Comparison of ENCODE assay signal across 8 mouse cellular contexts in the genomic region with DNA sequence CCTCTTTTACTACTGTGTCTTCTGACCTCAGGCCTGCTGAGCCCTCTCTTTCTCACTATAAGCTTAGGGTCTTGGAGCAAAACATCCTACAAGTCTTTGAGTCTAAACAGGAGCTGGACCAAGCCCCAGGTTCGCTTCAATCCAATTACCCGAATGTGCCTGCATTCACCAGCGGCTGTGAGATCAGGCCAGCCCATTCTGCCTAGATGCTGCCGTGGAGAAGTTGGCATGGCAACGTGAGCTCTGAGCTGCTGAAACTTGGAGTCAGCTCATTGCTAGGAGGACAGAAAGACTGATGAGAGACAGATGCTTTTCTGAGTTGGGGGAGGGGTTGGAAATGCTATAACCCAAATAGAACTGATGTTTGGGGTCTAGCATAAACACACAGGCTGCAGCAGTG.
DNase-seq lines count a peak whose midpoint lies in the region; ATAC-seq lines count a peak whose summit lies in the region.
"Had no signal": no experiment of that assay in that cellular context is flagged by ENCODE, and none has a peak within 500 bp of the region (broad histone marks: within the 10 kb centered on the region; RNA-seq: fewer than 3 reads in every experiment).

No protein-coding gene starts in this region.

- H3K4me1 ChIP-seq in embryonic facial prominence, embryonic 10.5 days = peaks cover 38% of the 10 kb centered on the region
- peaks cover 17% of the 10 kb centered on the region for H3K4me1 ChIP-seq in neural tube, embryonic 14.5 days (ENCODE audit: control insufficient read depth, insufficient read depth, low read length)
- no peaks in the 10 kb centered on the region for H3K4me1 ChIP-seq in kidney, embryonic 14.5 days (ENCODE audit: control insufficient read depth, insufficient read depth, low read length)

- no peaks in the 10 kb centered on the region for H3K9me3 ChIP-seq in embryonic facial prominence, embryonic 10.5 days
- no peaks in the 10 kb centered on the region for H3K9me3 ChIP-seq in neural tube, embryonic 14.5 days (ENCODE audit: control insufficient read depth, low read length)
- H3K9me3 ChIP-seq in kidney, embryonic 14.5 days (ENCODE audit: control insufficient read depth, low read length) = no peaks in the 10 kb centered on the region

- H3K27me3 ChIP-seq in embryonic facial prominence, embryonic 10.5 days (replicated peaks; ENCODE audit: low read depth, poor library complexity, severe bottlenecking) = no peaks in the 10 kb centered on the region
- no peaks in the 10 kb centered on the region for H3K27me3 ChIP-seq in neural tube, embryonic 14.5 days (ENCODE audit: control insufficient read depth, insufficient read depth, low read length)
- H3K27me3 ChIP-seq in kidney, embryonic 14.5 days (ENCODE audit: control insufficient read depth, insufficient read depth, low read length) = no peaks in the 10 kb centered on the region

- peak overlapping the region; percentile 3; the same call in 1 of the 2 replicates for H3K4me3 ChIP-seq in embryonic facial prominence, embryonic 10.5 days
- no peak overlapping the region for H3K4me3 ChIP-seq in neural tube, embryonic 14.5 days (ENCODE audit: low read depth, low read length)
- H3K4me3 ChIP-seq in kidney, embryonic 14.5 days (ENCODE audit: low read length) = no peak overlapping the region

- DNase-seq in embryonic facial prominence, embryonic 10.5 days (ENCODE audit: low spot score) = peak; percentile 75
- peak; percentile 51 to 68 for DNase-seq in left cerebral cortex, adult 18-20 months (ENCODE audit: low spot score in 2 of 2)
- DNase-seq in kidney, adult 11 months = no peak
- DNase-seq in adipocyte (ENCODE audit: low spot score) = no peak

- no peaks in the 10 kb centered on the region for H3K36me3 ChIP-seq in embryonic facial prominence, embryonic 10.5 days (replicated peaks)
- no peaks in the 10 kb centered on the region for H3K36me3 ChIP-seq in neural tube, embryonic 14.5 days (ENCODE audit: control insufficient read depth, insufficient read depth, low read length)
- no peaks in the 10 kb centered on the region for H3K36me3 ChIP-seq in kidney, embryonic 14.5 days (ENCODE audit: control insufficient read depth, insufficient read depth, low read length)

- H3K27ac ChIP-seq in embryonic facial prominence, embryonic 10.5 days (replicated peaks) = peak overlapping the region; percentile 79
- H3K27ac ChIP-seq in neural tube, embryonic 14.5 days (ENCODE audit: low read depth, low read length) = peak overlapping the region; percentile 34; the same call in 1 of the 2 replicates
- no peak overlapping the region for H3K27ac ChIP-seq in kidney, embryonic 14.5 days (ENCODE audit: low read depth, low read length)
- H3K27ac ChIP-seq: kidney, postnatal 0 days had no signal

- no peak overlapping the region for H3K9ac ChIP-seq in neural tube, embryonic 14.5 days (replicated peaks; ENCODE audit: low read depth, low read length)
- no peak overlapping the region for H3K9ac ChIP-seq in kidney, embryonic 14.5 days (ENCODE audit: low read depth, low read length)

- 21% methylated on average over 5 of the region's 5 CpGs for WGBS in embryonic facial prominence, embryonic 10.5 days
- 13% methylated on average over 5 of the region's 5 CpGs for WGBS in neural tube, embryonic 14.5 days
- 30% methylated on average over 5 of the region's 5 CpGs for WGBS in kidney, embryonic 14.5 days

- no peak overlapping the region for H3K4me2 ChIP-seq in neural tube, embryonic 14.5 days (ENCODE audit: low read depth, low read length)
- H3K4me2 ChIP-seq in kidney, embryonic 14.5 days (replicated peaks; ENCODE audit: low read depth, low read length) = no peak overlapping the region

- peak; percentile 56 for ATAC-seq in frontal cortex, adult (ENCODE audit: low TSS enrichment)
- ATAC-seq in neural tube, embryonic 14.5 days (ENCODE audit: low read depth) = peak; percentile 54; the same call in 1 of the 2 replicates
- ATAC-seq in kidney, embryonic 14.5 days (ENCODE audit: low FRiP score, low TSS enrichment) = no peak

Comparison
In these comparisons a context has a peak if more than half of its experiments do, and no peak if none do; other contexts are left out.
1. DNase-seq: peak in embryonic facial prominence, embryonic 10.5 days (single experiment) and left cerebral cortex, adult 18-20 months (2 of 2); none in kidney, adult 11 months (single experiment) and adipocyte (single experiment).